Mouse (Mus musculus): ENCODE results near the gene Ripk1. TPM values are rescaled to one million over a fixed set of nuclear protein-coding genes. Genes with fewer than 3 reads are reported as not detected.

Gene Ripk1
- polyA plus RNA-seq, 1 experiment from 2014 or later: 22.0 TPM

- no peaks in the 10 kb centered on the region for H3K36me3 ChIP-seq
- no peak overlapping the region for H3K27ac ChIP-seq
- H3K9me3 ChIP-seq: no peaks in the 10 kb centered on the region
- H3K4me1 ChIP-seq: peaks cover 10% of the 10 kb centered on the region; the same call in 1 of the 2 replicates
- 94% methylated on average over 3 of the region's 3 CpGs for WGBS
- H3K9ac ChIP-seq: no peak overlapping the region
- no peaks in the 10 kb centered on the region for H3K27me3 ChIP-seq (replicated peaks)
- no peak overlapping the region for H3K4me2 ChIP-seq
- H3K4me3 ChIP-seq (replicated peaks): no peak overlapping the region
- ATAC-seq (ENCODE audit: insufficient read depth, low FRiP score, low read depth): no peak
These were observed 37.9 kb downstream of the Ripk1 start for GRCm38 (mm10) chr13:34040091-34040490.

- 67% methylated on average over 7 of the region's 7 CpGs for WGBS
These were observed 41.7 kb downstream of the Ripk1 start for GRCm38 (mm10) chr13:34043716-34044393.

GRCm38 (mm10) chr13:34045511-34046249, 43.5 kb downstream of the Ripk1 start:
- no peaks in the 10 kb centered on the region for H3K4me1 ChIP-seq
- H3K27ac ChIP-seq: no peak overlapping the region
- no peaks in the 10 kb centered on the region for H3K9me3 ChIP-seq
- H3K4me2 ChIP-seq: no peak overlapping the region
- H3K9ac ChIP-seq: no peak overlapping the region
- H3K4me3 ChIP-seq (replicated peaks): no peak overlapping the region
- ATAC-seq (ENCODE audit: insufficient read depth, low FRiP score, low read depth): no peak; the same call in 1 of the 2 replicates
- no peaks in the 10 kb centered on the region for H3K36me3 ChIP-seq
- no peaks in the 10 kb centered on the region for H3K27me3 ChIP-seq (replicated peaks)
- 47% methylated on average over 5 of the region's 5 CpGs for WGBS

More at GRCm38 (mm10) chr13:34043716-34044393, 41.7 kb downstream of the Ripk1 start:
- Histone ChIP-seq H3K4me3 (replicated peaks) (no peak overlapping the region), H3K36me3 (no peaks in the 10 kb centered on the region), H3K9ac (no peak overlapping the region), H3K4me2 (no peak overlapping the region), H3K27me3 (replicated peaks) (no peaks in the 10 kb centered on the region), H3K4me1 (peaks cover 3% of the 10 kb centered on the region; the same call in 1 of the 2 replicates), H3K9me3 (no peaks in the 10 kb centered on the region), H3K27ac (no peak overlapping the region)
- no peak for ATAC-seq (ENCODE audit: insufficient read depth, low FRiP score, low read depth)

- Histone ChIP-seq H3K27ac (no peak overlapping the region), H3K9ac (no peak overlapping the region), H3K4me2 (no peak overlapping the region), H3K36me3 (no peaks in the 10 kb centered on the region), H3K27me3 (replicated peaks) (no peaks in the 10 kb centered on the region), H3K9me3 (no peaks in the 10 kb centered on the region), H3K4me3 (replicated peaks) (no peak overlapping the region), H3K4me1 (no peaks in the 10 kb centered on the region)
- ATAC-seq (ENCODE audit: insufficient read depth, low FRiP score, low read depth): peak; percentile 78; the same call in 1 of the 2 replicates
- 44% methylated on average over 11 of the region's 11 CpGs for WGBS
These were observed 44.4 kb downstream of the Ripk1 start for GRCm38 (mm10) chr13:34046421-34047012.

- 91% methylated on average over 3 of the region's 3 CpGs for WGBS
These were observed 45.4 kb downstream of the Ripk1 start for GRCm38 (mm10) chr13:34047526-34047925.

GRCm38 (mm10) chr13:34050479-34050878, 48.3 kb downstream of the Ripk1 start:
- H3K9me3 ChIP-seq: no peaks in the 10 kb centered on the region

More at GRCm38 (mm10) chr13:34047526-34047925, 45.4 kb downstream of the Ripk1 start:
- ATAC-seq (ENCODE audit: insufficient read depth, low FRiP score, low read depth): no peak
- no peaks in the 10 kb centered on the region for H3K27me3 ChIP-seq (replicated peaks)
- no peak overlapping the region for H3K4me2 ChIP-seq
- no peak overlapping the region for H3K9ac ChIP-seq
- H3K36me3 ChIP-seq: no peaks in the 10 kb centered on the region
- H3K27ac ChIP-seq: no peak overlapping the region
- H3K9me3 ChIP-seq: no peaks in the 10 kb centered on the region
- H3K4me1 ChIP-seq: no peaks in the 10 kb centered on the region
- no peak overlapping the region for H3K4me3 ChIP-seq (replicated peaks)

GRCm38 (mm10) chr13:34051692-34052091, 49.5 kb downstream of the Ripk1 start:
- Histone ChIP-seq H3K4me2 (no peak overlapping the region), H3K27me3 (replicated peaks) (no peaks in the 10 kb centered on the region), H3K9ac (no peak overlapping the region), H3K9me3 (no peaks in the 10 kb centered on the region), H3K4me3 (replicated peaks) (no peak overlapping the region), H3K36me3 (0 out of 2 replicates have a peak, but pooled peaks cover 5% of the 10 kb centered on the region), H3K4me1 (no peaks in the 10 kb centered on the region), H3K27ac (no peak overlapping the region)
- 89% methylated on average over 3 of the region's 3 CpGs for WGBS
- ATAC-seq (ENCODE audit: insufficient read depth, low FRiP score, low read depth): no peak

More at GRCm38 (mm10) chr13:34050479-34050878, 48.3 kb downstream of the Ripk1 start:
- no peak overlapping the region for H3K4me3 ChIP-seq (replicated peaks)
- H3K27ac ChIP-seq: no peak overlapping the region
- no peaks in the 10 kb centered on the region for H3K27me3 ChIP-seq (replicated peaks)
- ATAC-seq (ENCODE audit: insufficient read depth, low FRiP score, low read depth): no peak
- WGBS: 93% methylated on average over 8 of the region's 8 CpGs
- H3K9ac ChIP-seq: no peak overlapping the region
- 0 out of 2 replicates have a peak, but pooled peaks cover 4% of the 10 kb centered on the region for H3K36me3 ChIP-seq
- H3K4me2 ChIP-seq: no peak overlapping the region
- H3K4me1 ChIP-seq: no peaks in the 10 kb centered on the region

GRCm38 (mm10) chr13:34053673-34054282, 51.6 kb downstream of the Ripk1 start:
- Histone ChIP-seq H3K27ac (no peak overlapping the region), H3K9me3 (no peaks in the 10 kb centered on the region), H3K27me3 (replicated peaks) (no peaks in the 10 kb centered on the region), H3K4me1 (no peaks in the 10 kb centered on the region), H3K9ac (no peak overlapping the region), H3K4me2 (no peak overlapping the region), H3K4me3 (replicated peaks) (no peak overlapping the region), H3K36me3 (0 out of 2 replicates have a peak, but pooled peaks cover 5% of the 10 kb centered on the region)
- no peak for ATAC-seq (ENCODE audit: insufficient read depth, low FRiP score, low read depth)
- 74% methylated on average over 13 of the region's 13 CpGs for WGBS

- no peaks in the 10 kb centered on the region for H3K27me3 ChIP-seq (replicated peaks)
- no peak overlapping the region for H3K4me2 ChIP-seq
- 61% methylated on average over 4 of the region's 4 CpGs for WGBS
- H3K9me3 ChIP-seq: no peaks in the 10 kb centered on the region
- 0 out of 2 replicates have a peak, but pooled peaks cover 5% of the 10 kb centered on the region for H3K36me3 ChIP-seq
- H3K9ac ChIP-seq: no peak overlapping the region
- no peak overlapping the region for H3K4me3 ChIP-seq (replicated peaks)
- no peaks in the 10 kb centered on the region for H3K4me1 ChIP-seq
- 0 out of 2 replicates have a peak, but pooled peaks have one; percentile 39 for ATAC-seq (ENCODE audit: insufficient read depth, low FRiP score, low read depth)
- no peak overlapping the region for H3K27ac ChIP-seq
These were observed 52.2 kb downstream of the Ripk1 start for GRCm38 (mm10) chr13:34054391-34054790.

GRCm38 (mm10) chr13:34054983-34055382, 52.8 kb downstream of the Ripk1 start:
- Histone ChIP-seq H3K4me1 (no peaks in the 10 kb centered on the region), H3K36me3 (0 out of 2 replicates have a peak, but pooled peaks cover 5% of the 10 kb centered on the region), H3K27me3 (replicated peaks) (no peaks in the 10 kb centered on the region), H3K4me2 (no peak overlapping the region), H3K27ac (no peak overlapping the region), H3K9me3 (no peaks in the 10 kb centered on the region), H3K9ac (no peak overlapping the region), H3K4me3 (replicated peaks) (no peak overlapping the region)
- WGBS: 63% methylated on average over 3 of the region's 3 CpGs
- peak; percentile 80; the same call in 1 of the 2 replicates for ATAC-seq (ENCODE audit: insufficient read depth, low FRiP score, low read depth)

- Histone ChIP-seq H3K4me1 (no peaks in the 10 kb centered on the region), H3K9me3 (no peaks in the 10 kb centered on the region), H3K27me3 (replicated peaks) (no peaks in the 10 kb centered on the region), H3K4me3 (replicated peaks) (no peak overlapping the region), H3K27ac (no peak overlapping the region), H3K36me3 (0 out of 2 replicates have a peak, but pooled peaks cover 5% of the 10 kb centered on the region), H3K9ac (no peak overlapping the region), H3K4me2 (no peak overlapping the region)
- WGBS: 80% methylated on average over 1 of the region's 1 CpGs
- ATAC-seq (ENCODE audit: insufficient read depth, low FRiP score, low read depth): no peak
These were observed 55.1 kb downstream of the Ripk1 start for GRCm38 (mm10) chr13:34057252-34057651.

All from stomach, embryonic 15.5 days (tissue).